Mouse (Mus musculus) E14TG2a.4 (cell line): ENCODE measurements at regions not wholly inside any gene's neighbourhood (a gene's known extent, or its start where the extent isn't known, plus 50 kb on each side); places are given as distances from the start of the nearest gene placed in this dataset.

ENCODE experiments used
- CTCF ChIP-seq: conservative IDR thresholded peaks from 2 replicates; pipeline ENCODE4 v1.5.1; 2014; ENCODE audit warnings: low read length
- NANOG ChIP-seq: IDR thresholded peaks from 2 replicates; pipeline ENCODE4 v1.6.1; 2014; ENCODE audit warnings: borderline replicate concordance, low read length, mixed read lengths
- POU5F1 ChIP-seq: IDR thresholded peaks from 2 replicates; pipeline ENCODE4 v1.6.1; 2014; ENCODE audit warnings: low read length, borderline replicate concordance

DNA sequence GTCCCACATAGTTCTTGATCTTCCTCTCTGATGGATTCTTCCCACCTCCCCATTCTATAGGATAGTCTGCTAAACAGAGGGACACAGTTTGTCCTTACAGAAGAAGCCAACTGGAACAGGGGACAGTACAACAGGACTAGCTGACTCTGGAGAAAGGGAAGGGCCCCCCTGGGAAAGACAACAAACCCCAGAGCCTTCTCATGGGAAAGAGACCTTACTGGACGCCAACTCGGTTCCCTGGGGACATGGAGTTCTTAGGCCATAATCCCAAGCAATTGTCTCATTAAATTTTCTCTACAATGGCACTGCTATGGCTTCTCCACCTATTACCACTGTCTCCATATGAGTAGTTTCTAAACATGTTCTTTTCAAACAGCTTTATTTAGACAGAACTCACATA is 1313.2 kb upstream of the A1bg start:
- TF ChIP-seq CTCF (no peak), POU5F1 (no peak), NANOG (no peak)
